Mouse (Mus musculus) stomach, postnatal 0 days (tissue): Measurements from ENCODE around the gene Thsd7b.

Experiments used
- CTCF ChIP-seq: IDR thresholded peaks from 2 replicates; pipeline ENCODE4 v1.5.1; 2016; ENCODE audit warnings: antibody characterized with exemption, low read depth, mild to moderate bottlenecking, moderate library complexity
- EP300 ChIP-seq: optimal IDR thresholded peaks from 2 replicates; pipeline ENCODE3; 2016; ENCODE audit warnings: antibody characterized with exemption

DNA sequence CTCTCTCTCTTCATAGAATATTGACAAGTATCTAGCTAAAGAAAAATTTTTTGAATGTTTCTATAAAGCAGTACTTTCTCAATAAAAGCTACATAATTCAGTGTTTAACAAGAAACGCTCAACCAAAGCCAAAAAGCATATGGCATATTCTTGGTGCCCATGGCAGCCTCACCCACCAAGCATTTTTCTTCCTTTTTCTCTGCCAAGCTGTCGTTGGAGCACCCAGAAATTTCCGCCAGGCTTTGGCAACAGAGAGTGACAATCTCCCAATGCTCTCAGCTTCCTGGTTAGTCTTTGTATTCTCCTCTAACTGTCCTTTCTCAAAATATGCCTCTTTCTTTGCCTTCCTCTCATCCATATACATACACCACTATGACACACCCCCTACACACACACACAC is 857.8 kb downstream of the Thsd7b start:
- no peak for TF ChIP-seq CTCF
- no peak for TF ChIP-seq EP300
